Mouse (Mus musculus) CH12F3 (cell line): ENCODE data around the gene Traf2.

Source experiments
- in situ Hi-C: fragments of 300-500 bp; cut with MboI; formaldehyde crosslinking; loops from 2 replicates; pipeline ENCODE4 v1.14.3; 2020; ENCODE audit warnings: low sequenced_read_pairs

Gene Traf2

GRCm38 (mm10) chr2:25549021-25549991, 2.6 kb upstream of the Traf2 start:
- in situ Hi-C loops: no loop called here

DNA sequence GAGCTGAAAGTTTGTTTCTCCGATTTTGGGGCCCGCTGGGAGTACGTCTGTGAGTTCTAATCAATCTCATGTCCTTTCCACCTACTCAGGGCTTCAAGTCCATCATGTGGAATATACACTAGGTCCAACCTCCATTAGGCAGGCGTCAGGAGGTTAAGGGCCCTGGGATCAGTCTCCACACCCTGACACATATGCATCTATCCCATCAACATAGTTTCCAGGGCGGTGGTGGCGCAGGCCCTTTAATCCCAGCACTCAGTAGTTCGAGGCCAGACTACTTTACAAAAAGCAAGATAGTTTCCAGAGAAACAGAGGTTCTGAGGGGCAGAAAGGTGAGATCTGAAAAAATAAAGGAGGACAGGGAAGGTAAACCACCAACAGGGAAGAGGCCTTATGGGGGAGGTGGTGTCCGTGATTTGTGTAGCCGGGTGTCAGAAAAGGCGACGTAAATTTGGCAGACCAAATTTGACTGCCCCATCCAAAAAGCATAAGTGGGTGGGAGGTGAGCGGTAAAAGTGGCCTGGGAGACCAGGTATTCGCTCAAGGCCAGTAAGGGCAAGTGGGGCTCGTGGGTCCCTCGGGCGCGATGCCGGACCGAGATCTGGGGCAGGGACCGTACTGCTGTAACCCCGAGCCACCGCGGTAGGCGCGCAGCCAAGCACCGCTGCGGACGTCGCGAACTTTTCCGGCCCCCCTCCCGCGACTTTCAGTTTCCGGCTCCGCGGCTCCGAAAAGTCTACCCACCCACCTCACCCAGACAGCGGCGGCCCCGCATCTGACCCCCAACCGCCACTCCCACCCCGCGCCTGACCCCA, 537 bp downstream of the Traf2 start:
- in situ Hi-C loops: no loop called here

DNA sequence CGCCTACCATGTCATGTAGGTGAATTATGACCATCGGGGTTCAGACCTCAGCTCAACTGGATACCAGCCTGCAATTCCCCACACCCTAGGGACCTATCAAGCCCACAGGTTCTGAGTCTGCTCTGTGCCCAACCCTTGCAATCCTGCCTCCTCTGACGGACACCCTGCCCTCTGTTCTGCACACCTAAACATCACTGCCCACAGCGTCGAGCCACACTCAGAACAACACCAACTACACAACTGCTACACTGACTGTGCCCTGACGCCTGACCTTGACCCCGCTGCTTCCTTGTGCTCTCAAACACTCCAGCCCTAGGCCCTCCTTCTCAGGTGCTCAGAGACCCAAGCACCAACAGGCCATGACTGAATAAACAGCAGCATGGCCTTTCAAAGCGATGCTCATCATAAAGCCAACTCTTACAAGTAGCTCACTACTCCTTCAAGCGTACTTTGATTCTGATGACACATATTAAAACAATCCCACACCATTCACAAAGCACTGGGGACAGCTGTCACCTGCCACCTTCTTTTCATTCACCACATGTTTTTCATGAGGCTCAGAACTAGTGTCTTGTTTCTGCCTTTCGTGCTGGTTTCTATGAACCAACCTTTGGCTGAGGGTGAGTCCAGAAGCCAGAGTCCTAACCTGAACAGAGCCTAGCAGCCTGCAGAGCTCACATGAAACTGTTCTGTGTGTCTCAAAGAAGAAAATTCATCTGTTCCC, 4.9 kb downstream of the Traf2 start:
- in situ Hi-C loops: no loop called here

DNA sequence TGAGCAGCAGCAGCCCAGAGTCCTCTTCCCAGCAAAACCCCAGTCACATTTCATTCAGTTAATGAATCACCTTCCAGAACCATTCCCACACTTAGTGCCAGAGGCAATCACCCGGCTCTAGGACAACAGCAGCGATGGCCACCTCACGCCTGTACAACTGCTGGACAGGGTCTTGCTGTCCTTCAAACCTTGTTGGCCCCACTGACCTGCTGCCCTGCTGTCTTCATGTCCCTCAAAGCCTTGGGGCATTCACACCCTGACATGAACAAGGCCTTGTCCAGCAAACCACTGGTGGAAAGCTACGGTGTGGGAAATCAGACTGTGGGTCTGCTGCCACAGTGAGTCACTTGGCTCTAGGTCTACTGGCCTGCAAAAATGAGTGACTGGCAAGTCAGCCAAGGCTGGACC, 6.2 kb downstream of the Traf2 start:
- in situ Hi-C loops: no loop called here

GRCm38 (mm10) chr2:25536531-25536930, 10.2 kb downstream of the Traf2 start:
- in situ Hi-C loops: no loop called here

DNA sequence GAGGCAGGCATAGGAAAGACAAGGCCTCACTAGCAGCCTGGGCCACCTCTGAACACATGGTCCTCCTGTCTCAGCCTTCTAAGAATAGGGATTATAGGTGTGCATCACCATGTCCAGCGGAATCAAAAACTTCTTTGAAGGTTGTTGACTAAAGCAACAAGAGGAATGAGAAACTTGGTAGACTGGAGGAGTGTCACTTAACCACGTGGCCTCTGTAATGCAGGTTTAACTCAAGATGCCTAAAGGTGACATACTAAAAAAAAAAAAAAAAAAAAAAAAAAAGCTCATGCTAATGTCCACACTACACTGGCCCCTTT, 11.9 kb downstream of the Traf2 start:
- in situ Hi-C loops: no loop called here

- in situ Hi-C loops: no loop called here
Measured at GRCm38 (mm10) chr2:25534178-25534865, 12.4 kb downstream of the Traf2 start.

DNA sequence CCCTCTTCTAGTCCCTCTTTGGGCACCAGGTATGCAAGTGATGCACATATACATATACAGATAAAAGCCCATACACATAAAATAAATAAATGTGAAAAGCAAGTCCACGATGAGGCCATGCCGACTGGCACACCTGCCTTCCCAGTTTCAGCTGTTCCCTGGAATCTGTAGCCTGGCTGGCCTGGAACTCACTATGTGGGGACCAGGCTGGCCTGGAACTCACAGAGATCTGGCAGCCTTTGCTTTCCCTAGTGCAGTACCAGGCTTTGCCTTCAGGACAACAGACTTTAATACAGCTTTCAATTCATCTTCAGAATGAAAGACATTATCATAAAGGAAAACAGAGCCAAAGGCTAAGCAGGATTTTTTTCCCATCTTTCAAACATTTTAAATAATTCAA, 13.0 kb downstream of the Traf2 start:
- in situ Hi-C loops: no loop called here

DNA sequence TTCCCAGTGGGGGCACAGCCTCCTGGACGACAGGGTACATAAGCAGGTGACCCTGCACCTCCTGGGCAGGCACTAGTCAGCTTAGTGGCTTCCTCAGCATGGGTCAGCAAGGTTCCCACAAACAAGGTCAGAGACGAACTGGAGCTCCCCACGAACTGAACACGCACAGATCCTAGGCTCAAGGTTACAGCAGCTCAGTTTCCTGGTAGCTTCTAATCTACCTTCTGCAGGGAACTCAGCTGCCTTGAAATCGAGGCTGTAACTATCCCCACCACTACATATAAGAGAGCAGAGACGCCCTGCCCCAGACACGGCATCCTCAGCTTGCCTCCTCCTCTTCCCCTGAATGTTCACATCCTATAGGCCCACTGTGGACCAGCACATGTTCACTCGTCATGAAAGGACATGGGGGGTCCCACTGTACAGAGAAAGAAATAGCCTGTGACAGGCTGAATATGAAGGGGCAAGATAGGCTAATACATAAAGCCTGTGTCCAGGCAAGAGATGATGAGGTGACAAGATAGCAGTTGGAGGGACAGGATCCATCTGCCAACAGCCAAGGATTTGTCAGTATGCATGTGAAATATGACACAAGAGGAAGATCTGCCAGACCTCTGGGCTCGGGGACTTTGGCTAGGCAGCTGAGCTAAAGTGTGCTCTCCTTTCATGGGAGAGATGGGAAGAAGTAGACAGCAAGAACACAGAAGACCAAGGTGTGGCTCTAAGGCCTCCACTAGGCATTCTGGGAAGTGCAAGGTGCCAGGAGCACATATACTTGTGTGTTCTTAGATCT, 20.0 kb downstream of the Traf2 start:
- in situ Hi-C loops: no loop called here

GRCm38 (mm10) chr2:25509912-25510311, 36.8 kb downstream of the Traf2 start:
- in situ Hi-C loops: no loop called here

DNA sequence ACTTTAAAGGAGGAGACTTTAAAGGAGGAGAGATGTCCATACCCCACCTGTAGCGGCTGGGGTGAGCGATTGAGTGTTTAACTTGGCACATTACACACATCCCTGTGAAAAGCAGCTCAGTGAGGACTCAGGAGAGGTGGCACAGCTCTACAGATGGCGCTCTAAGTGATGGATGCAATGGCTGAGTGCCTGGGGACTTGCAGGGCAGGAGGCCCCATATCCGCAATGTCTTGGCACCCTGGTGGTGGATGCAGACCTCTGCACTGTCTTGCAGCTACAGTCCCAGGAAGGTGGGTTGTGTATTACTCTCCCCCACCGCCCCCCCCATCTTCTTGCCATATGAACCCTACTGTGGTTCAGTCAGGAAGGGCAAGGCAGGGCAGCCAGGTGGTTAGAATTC, 39.8 kb downstream of the Traf2 start:
- in situ Hi-C loops: no loop called here

DNA sequence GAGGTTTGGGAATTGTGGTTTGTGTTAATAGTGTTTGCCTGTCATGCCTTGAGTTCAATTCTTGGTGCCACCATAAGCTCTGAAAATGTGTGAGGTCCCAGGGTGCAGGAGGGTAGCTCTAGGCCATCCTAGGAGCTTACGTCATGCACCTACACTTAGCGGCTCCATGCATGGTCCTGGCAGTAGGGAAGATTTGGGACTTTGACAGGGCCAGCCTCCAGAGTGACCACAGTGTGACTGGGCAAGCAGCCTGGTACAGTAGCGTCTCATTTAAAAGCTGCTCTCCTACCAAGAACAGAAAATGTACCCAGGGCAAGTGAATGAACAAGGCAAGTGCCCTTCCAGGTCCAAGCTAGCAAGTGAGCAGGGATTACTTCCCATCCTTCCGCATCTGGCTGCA, 40.9 kb downstream of the Traf2 start:
- in situ Hi-C loops: no loop called here

DNA sequence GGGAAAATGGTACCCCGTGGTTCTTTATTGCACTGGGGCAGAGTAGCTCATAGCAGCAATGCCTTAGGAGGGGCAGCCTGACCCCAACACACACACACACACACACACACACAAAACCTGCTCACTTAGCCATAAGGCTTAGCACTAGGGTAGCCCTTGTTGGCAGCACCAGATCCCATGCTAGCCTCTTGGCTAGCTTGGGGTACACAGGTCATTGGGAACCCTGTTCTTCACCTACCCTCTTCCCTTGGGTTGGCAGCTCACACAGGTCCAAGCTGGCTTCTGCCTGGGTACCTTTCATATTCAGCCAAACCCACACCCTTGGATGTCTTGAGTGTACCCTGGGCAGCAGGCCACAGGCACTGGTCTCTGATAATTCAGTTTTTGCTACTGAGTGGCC, 41.7 kb downstream of the Traf2 start:
- in situ Hi-C loops: no loop called here

GRCm38 (mm10) chr2:25504538-25504937, 42.2 kb downstream of the Traf2 start:
- in situ Hi-C loops: no loop called here

GRCm38 (mm10) chr2:25502726-25503125, 44.0 kb downstream of the Traf2 start:
- in situ Hi-C loops: no loop called here

GRCm38 (mm10) chr2:25501593-25502486, 44.9 kb downstream of the Traf2 start, which contains the start of gene C8g:
TSS of gene C8g (minus strand) at chr2:25501719.
- in situ Hi-C loops: no loop called here

DNA sequence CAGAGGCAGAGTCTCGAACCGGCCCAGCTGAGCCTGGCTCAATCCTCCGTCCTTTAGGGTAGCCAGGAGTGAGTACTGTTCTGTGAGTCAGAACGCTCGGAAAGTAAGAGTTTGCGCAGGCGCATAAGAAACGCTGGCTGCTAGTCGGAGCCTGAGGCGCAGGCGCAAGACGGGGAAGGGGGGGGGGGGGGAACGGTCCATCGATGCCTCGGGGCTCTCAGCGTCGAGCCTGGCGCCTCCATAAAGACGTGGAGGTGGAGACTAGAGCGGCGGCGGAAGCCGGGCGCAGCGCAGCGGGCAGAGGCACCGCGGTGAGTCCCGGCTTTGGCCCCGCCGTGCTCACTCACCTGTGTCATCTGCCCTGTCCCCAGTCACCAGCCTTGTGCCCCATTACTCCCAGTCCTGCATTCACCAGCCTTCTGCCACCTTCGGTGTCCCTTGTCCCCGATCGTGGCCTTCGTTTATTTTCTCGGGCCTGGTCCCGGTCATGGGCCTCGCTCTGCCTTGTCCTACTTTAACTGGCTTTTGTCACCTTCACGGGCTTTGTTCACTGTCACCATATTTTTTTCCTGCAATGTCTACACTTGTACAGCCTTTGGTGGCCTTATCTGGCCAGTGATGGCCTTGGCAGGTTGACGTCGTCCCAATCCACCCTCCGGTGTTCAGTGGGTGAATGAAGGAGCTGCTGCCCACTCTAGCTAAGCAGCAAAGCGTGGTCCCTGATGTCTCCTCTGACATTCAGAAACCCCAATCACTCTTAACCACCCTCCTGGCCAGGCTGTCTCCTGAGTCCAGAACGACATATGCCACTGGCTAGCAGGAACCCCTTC, 45.9 kb downstream of the Traf2 start, which contains the start of gene Fbxw5:
Fbxw5 (plus strand) TSS at position 175 of the 830 bp plus-strand sequence.
- in situ Hi-C loops: no loop called here

GRCm38 (mm10) chr2:25500071-25500575, 46.6 kb downstream of the Traf2 start:
- in situ Hi-C loops: no loop called here
